Mouse (Mus musculus) hindbrain, embryonic 15.5 days (tissue): ENCODE measurements around the gene Shisa6. TPM values are rescaled to one million over a fixed set of nuclear protein-coding genes. Genes with fewer than 3 reads are reported as not detected.

Experiments
- ATAC-seq: fragments of 200-750 bp; cut with Nextera tagmentation; 2 replicates; pipeline ENCODE4 v1.8.0; 2017; ENCODE audit warnings: low read depth, moderate number of reproducible peaks, moderate TSS enrichment; ENCODE audit not compliant: low FRiP score
- H3K27ac ChIP-seq: fragments of 300-500 bp; sonication (generic); replicated peaks from 2 replicates; pipeline ENCODE4 v1.5.1; 2015; ENCODE audit warnings: mild to moderate bottlenecking, inconsistent platforms
- H3K27me3 ChIP-seq: fragments of 300-500 bp; sonication (generic); 2 replicates; pipeline ENCODE4 v1.6.1; 2015; ENCODE audit warnings: control low read depth, inconsistent platforms
- H3K36me3 ChIP-seq: fragments of 300-500 bp; sonication (generic); 2 replicates; pipeline ENCODE4 v1.6.1; 2015; ENCODE audit warnings: control low read depth, inconsistent platforms
- H3K4me1 ChIP-seq: fragments of 300-500 bp; sonication (generic); replicated peaks from 2 replicates; pipeline ENCODE4 v1.6.1; 2015; ENCODE audit warnings: control low read depth, inconsistent platforms
- H3K4me2 ChIP-seq: fragments of 300-500 bp; sonication (generic); 2 replicates; pipeline ENCODE4 v1.6.1; 2015; ENCODE audit warnings: moderate library complexity, mild to moderate bottlenecking, inconsistent platforms
- H3K4me3 ChIP-seq: fragments of 300-500 bp; sonication (generic); 2 replicates; pipeline ENCODE4 v1.5.1; 2015; ENCODE audit warnings: mild to moderate bottlenecking, inconsistent platforms
- H3K9ac ChIP-seq: fragments of 300-500 bp; sonication (generic); 2 replicates; pipeline ENCODE4 v1.6.1; 2015; ENCODE audit warnings: inconsistent platforms
- H3K9me3 ChIP-seq: fragments of 300-500 bp; sonication (generic); 2 replicates; pipeline ENCODE4 v1.6.1; 2016; ENCODE audit warnings: control low read depth, inconsistent platforms
- WGBS: fragments of 180-500 bp; shearing (Covaris S2); methylation state at CpG from one replicate; pipeline ENCODE4 v1.1.7; 2015; 5-methylcytosine and 5-hydroxymethylcytosine counted together
- polyA plus RNA-seq: library from polyadenylated mRNA; unstranded; fragments of >200 nt; fragmentation: Nextera tagmentation; extraction: Ambion mirVana; gene quantifications from 2 replicates; pipeline ENCODE4 v1.2.1, GENCODE M21; 2015

The Shisa6 gene
- 5.3 and 5.7 TPM in 2 replicates for polyA plus RNA-seq

DNA sequence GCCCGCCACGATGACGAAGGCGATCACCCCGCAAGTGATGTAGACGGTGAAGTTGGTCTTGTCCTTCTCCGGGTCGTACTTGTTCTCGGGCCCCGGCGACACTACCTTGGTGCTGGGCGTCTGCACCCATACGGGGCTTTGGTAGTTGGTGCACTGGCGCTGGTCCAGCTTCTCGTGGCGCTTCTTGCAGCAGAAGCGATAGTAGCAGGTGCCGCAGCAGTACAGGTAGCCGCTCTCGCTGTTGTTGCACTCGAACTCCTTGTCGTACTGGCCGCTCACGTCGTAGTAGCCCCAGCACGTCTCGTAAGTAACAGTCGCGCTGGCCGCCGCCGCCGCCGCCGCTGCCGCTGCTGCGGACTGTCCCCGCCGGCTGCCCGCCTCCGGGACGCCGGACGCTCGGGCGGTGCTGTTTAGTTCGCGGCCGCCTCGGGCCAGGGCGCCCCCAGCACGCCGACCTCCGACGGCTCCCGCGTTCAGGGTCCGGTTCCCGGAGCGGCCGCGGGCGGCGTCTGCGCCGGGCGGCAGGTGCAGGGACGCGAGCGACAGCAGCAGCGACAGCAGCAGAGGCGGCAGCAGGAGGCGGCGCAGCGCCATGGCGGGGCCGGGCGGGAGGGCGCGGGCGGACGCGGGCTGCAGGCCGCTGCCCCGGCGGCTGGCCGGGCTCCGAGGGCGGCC is at the start of gene Shisa6:
Shisa6 (minus strand) TSS at position 594 of the 675 bp plus-strand sequence.
- under 1% methylated on average over 85 of the region's 89 CpGs for WGBS
- H3K27me3 ChIP-seq: peaks cover 12% of the 10 kb centered on the region
- peak within 1 kb of the TSS; percentile 71 for H3K9ac ChIP-seq
- no peaks in the 10 kb centered on the region for H3K9me3 ChIP-seq
- H3K36me3 ChIP-seq: no peaks in the 10 kb centered on the region
- peak within 1 kb of the TSS; percentile 76 for H3K27ac ChIP-seq
- H3K4me1 ChIP-seq: peaks cover 49% of the 10 kb centered on the region
- H3K4me3 ChIP-seq: peak within 1 kb of the TSS; percentile 76
- peak; percentile 56 for ATAC-seq
- H3K4me2 ChIP-seq: peak within 1 kb of the TSS; percentile 94

DNA sequence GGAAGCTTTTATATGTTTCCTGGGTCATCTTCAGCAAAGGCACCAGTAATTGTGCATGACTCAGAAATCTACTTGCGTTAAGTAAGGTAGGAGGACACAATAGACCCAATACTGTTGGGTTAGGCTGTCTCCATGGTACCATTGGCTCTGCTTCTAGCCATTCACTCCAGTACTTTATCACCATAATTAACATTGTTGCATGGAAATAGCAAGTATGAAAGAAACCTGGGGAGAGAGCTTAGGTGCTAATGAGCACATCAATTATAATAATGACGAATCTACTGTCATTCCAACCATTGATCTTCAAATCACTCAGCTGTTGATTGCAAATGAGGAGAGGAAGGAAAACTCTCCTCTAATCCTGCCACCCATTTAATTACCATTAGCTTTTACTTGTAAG is 48.1 kb upstream of the Shisa6 start:
- no peak overlapping the region for H3K4me2 ChIP-seq
- no peaks in the 10 kb centered on the region for H3K4me1 ChIP-seq
- H3K4me3 ChIP-seq: no peak overlapping the region
- H3K9ac ChIP-seq: no peak overlapping the region
- no peak overlapping the region for H3K27ac ChIP-seq
- H3K36me3 ChIP-seq: no peaks in the 10 kb centered on the region
- no peaks in the 10 kb centered on the region for H3K9me3 ChIP-seq
- 0 out of 2 replicates have a peak, but pooled peaks cover 5% of the 10 kb centered on the region for H3K27me3 ChIP-seq
- no peak for ATAC-seq
- WGBS: 14% methylated on average over 2 of the region's 2 CpGs

DNA sequence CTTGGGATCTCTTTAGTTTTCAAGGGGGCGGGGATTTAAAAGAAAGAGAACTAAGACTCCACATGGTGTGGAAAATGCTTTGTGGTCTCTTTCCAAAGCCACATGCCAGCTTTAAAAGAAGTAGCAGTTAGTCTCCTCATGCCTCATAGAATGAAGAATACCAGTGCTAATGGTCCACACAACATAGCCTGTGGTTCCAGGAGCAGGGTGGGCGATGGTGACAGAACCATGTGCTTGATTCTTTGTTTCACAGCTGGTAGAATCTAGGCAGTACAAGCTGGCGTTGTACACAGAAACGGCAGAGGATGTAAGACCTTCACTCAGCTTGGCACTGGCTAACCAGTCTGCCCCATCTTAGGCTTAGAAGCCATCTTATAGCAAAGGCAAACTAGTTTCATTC is 43.3 kb upstream of the Shisa6 start:
- H3K9ac ChIP-seq: no peak overlapping the region
- no peak overlapping the region for H3K4me3 ChIP-seq
- H3K27me3 ChIP-seq: peaks cover 17% of the 10 kb centered on the region
- ATAC-seq: peak; percentile 48; the same call in 1 of the 2 replicates
- peaks cover 16% of the 10 kb centered on the region for H3K4me1 ChIP-seq
- WGBS: 45% methylated on average over 4 of the region's 4 CpGs
- no peaks in the 10 kb centered on the region for H3K36me3 ChIP-seq
- no peaks in the 10 kb centered on the region for H3K9me3 ChIP-seq
- H3K4me2 ChIP-seq: no peak overlapping the region
- no peak overlapping the region for H3K27ac ChIP-seq

DNA sequence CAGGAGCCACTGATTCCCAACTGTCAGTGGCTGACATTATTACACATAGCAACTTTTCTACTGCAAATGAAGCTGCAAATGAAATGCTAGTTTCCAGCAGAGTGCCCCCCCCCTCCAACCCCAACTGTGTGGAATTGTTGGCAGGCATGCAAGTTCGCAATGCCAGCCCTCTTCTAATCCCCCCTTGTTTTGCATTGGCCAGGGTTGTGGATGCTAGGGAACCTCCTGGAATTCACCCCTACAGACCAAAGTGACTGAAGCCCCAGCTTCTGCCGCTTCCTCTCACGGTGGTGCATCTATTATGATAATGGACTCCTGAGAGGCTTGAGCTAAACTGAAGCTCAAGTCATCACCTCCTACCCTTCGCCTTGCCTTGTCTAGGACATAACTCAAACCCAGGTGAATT is 42.6 kb upstream of the Shisa6 start:
- ATAC-seq: peak; percentile 79; the same call in 1 of the 2 replicates
- H3K4me2 ChIP-seq: no peak overlapping the region
- H3K9ac ChIP-seq: no peak overlapping the region
- no peak overlapping the region for H3K27ac ChIP-seq
- H3K36me3 ChIP-seq: no peaks in the 10 kb centered on the region
- H3K4me3 ChIP-seq: no peak overlapping the region
- H3K4me1 ChIP-seq: peaks cover 16% of the 10 kb centered on the region
- no peaks in the 10 kb centered on the region for H3K9me3 ChIP-seq
- peaks cover 17% of the 10 kb centered on the region for H3K27me3 ChIP-seq
- whole genome bisulfite sequencing: 10% methylated on average over 4 of the region's 4 CpGs

DNA sequence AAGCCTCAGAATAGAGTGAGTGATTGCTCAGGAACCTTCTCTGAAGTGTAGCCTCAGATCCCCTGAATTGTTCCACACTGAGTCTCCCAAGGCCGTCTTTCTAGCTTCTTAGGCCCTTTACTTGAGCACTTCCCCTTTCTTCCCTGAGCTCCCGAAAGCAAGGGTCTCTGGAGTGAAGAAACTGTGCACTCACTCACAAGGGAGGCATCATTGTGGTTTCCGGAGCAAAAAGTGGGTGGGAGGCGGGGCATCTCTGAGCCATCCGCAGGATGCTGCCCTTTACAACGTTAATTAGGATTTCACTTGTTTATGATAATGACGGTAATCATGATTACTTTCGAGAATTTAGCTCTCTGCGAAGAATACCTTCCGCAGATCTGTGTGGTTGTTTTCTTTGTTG is 41.6 kb upstream of the Shisa6 start:
- Histone ChIP-seq H3K27ac (no peak overlapping the region), H3K9ac (no peak overlapping the region), H3K36me3 (no peaks in the 10 kb centered on the region), H3K9me3 (no peaks in the 10 kb centered on the region), H3K4me3 (peak overlapping the region; percentile 3; the same call in 1 of the 2 replicates), H3K27me3 (peaks cover 17% of the 10 kb centered on the region), H3K4me1 (peaks cover 16% of the 10 kb centered on the region), H3K4me2 (peak overlapping the region; percentile 36)
- 11% methylated on average over 10 of the region's 10 CpGs for WGBS
- ATAC-seq: no peak

DNA sequence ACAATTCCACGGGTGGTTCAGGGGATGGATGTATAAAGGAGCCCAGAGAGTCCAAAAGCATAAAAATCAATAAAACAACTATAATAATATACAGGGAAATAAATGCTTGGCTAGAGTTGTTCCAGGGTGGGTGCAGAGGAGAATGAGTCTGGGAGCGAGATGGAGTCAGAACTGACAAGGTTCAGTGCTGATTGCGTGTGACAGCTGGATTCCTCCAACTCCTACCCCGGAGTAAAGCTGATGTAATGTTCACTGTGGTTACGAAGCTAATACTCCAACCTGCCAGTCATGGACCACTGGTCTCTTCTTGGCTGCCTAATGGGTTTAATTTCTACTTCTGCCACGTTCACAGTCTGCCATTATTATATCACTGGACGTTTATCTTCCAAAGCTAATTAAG is 36.5 kb upstream of the Shisa6 start:
- no peak overlapping the region for H3K4me3 ChIP-seq
- WGBS: 67% methylated on average over 7 of the region's 7 CpGs

DNA sequence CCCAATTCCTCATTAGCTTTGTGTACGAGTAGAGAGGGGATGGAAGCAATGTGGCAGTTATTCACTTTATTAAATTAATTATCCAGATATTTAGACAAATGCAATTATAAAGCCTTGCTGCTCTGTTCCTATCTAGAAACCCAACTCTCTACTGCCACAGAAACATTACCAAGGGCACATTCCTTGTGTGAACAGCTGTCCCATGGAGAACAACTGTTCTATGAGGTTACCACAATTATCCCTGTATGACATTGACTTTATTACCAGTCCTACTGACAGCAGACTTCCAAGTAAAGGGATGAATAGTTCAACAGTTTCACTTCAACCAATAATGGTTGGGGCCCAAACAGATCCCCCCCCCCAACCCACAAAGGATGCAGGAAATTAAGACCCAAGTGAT is 12.1 kb upstream of the Shisa6 start:
- WGBS: 76% methylated on average over 1 of the region's 1 CpGs
- no peak for ATAC-seq
- H3K27ac ChIP-seq: no peak overlapping the region
- no peaks in the 10 kb centered on the region for H3K36me3 ChIP-seq
- H3K27me3 ChIP-seq: no peaks in the 10 kb centered on the region
- H3K9ac ChIP-seq: no peak overlapping the region
- H3K9me3 ChIP-seq: no peaks in the 10 kb centered on the region
- H3K4me1 ChIP-seq: no peaks in the 10 kb centered on the region
- H3K4me3 ChIP-seq: no peak overlapping the region
- H3K4me2 ChIP-seq: no peak overlapping the region

More for the DNA sequence above, 36.5 kb upstream of the Shisa6 start:
- Histone ChIP-seq H3K9ac (no peak overlapping the region), H3K4me1 (peaks cover 5% of the 10 kb centered on the region; the same call in 1 of the 2 replicates), H3K9me3 (no peaks in the 10 kb centered on the region), H3K36me3 (no peaks in the 10 kb centered on the region), H3K27ac (no peak overlapping the region), H3K4me2 (no peak overlapping the region), H3K27me3 (peaks cover 5% of the 10 kb centered on the region)
- ATAC-seq: no peak

DNA sequence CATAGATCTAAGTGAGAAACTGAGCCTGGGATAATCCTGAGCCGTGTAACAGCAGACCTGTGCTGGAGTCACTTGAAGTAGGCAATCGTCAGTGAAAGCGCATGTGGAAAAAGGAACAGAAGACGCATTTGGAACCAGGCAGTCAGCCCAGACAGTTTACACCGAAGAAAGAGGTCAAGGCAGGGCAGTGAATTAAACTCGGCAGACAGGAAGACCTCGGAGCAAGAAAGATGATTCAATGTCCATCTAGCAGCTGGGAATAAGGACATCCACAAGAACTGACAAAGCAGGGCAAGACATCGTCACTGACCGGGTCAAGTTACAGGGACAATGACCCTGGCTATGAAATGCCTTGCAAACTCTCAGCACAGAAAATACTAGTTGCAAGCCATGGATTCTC is 10.1 kb upstream of the Shisa6 start:
- no peaks in the 10 kb centered on the region for H3K9me3 ChIP-seq
- H3K4me1 ChIP-seq: no peaks in the 10 kb centered on the region
- no peak overlapping the region for H3K4me3 ChIP-seq
- no peak overlapping the region for H3K4me2 ChIP-seq
- no peak overlapping the region for H3K27ac ChIP-seq
- WGBS: 86% methylated on average over 9 of the region's 9 CpGs
- no peak for ATAC-seq
- H3K36me3 ChIP-seq: no peaks in the 10 kb centered on the region
- no peaks in the 10 kb centered on the region for H3K27me3 ChIP-seq
- H3K9ac ChIP-seq: no peak overlapping the region

DNA sequence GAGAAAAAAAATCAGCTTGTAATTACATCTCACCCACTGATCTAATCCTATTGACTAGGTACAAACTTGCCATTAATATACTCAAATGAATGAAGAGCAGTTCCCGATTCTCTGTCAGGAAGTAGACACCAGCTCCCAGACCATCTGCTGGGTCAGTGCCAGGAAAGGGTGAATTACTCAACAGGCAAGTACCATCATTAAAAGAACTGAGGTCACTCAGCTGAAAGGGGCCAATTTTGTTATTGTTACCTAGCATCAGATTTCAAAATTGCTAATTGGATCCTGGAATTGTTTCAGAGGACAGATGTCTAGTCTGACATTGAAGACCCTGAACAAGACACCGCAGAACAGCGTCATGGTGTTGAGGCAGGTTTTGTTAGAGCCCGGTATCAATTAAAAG is 9.4 kb upstream of the Shisa6 start:
- H3K9ac ChIP-seq: no peak overlapping the region
- no peak overlapping the region for H3K4me2 ChIP-seq
- no peak overlapping the region for H3K4me3 ChIP-seq
- WGBS: 64% methylated on average over 4 of the region's 4 CpGs
- H3K27me3 ChIP-seq: no peaks in the 10 kb centered on the region
- H3K4me1 ChIP-seq: no peaks in the 10 kb centered on the region
- H3K9me3 ChIP-seq: no peaks in the 10 kb centered on the region
- no peaks in the 10 kb centered on the region for H3K36me3 ChIP-seq
- ATAC-seq: no peak
- H3K27ac ChIP-seq: no peak overlapping the region

DNA sequence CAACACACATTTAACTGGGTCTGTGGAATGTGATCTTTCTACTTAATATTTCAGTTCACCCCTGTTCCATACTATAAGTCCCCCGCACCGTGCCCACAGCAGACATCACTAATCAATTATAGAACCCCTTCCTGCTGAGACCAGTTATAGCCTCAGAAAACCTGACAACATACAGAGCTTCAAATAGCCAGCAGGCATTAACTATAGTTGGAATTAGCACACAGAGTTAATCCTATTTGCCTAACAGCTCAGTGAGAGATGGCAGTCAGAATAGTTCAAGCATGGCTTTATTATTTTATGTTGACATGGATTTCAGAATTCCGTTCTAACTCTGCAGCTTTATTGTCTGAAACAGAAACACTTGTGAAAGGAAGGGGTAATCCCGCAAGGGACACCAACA is 8.5 kb upstream of the Shisa6 start:
- Histone ChIP-seq H3K27me3 (no peaks in the 10 kb centered on the region), H3K9ac (no peak overlapping the region), H3K36me3 (no peaks in the 10 kb centered on the region), H3K27ac (no peak overlapping the region), H3K4me3 (no peak overlapping the region), H3K9me3 (no peaks in the 10 kb centered on the region), H3K4me1 (no peaks in the 10 kb centered on the region), H3K4me2 (no peak overlapping the region)
- 74% methylated on average over 4 of the region's 4 CpGs for WGBS
- ATAC-seq: no peak

DNA sequence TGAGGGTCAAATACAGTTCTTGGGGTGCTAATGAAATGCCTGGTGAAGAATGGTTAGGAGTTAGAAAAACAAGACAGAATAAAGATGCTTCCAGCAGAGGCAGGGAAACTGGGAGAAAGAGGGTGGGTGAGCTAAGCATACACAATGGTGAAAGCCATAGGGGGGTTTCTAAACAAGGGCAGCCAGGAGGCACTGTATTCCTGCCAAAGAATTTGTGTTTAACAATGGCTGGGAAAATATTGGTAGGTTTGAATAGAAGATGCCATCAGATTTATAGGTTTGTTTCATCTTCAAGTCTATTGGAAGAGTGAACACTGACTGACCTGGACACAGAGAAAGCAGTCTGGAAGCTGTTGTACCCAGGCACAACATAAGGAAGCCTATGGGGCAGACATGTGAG is 2.4 kb upstream of the Shisa6 start:
- Histone ChIP-seq H3K9ac (no peak overlapping the region), H3K27me3 (peaks cover 9% of the 10 kb centered on the region), H3K36me3 (no peaks in the 10 kb centered on the region), H3K9me3 (no peaks in the 10 kb centered on the region), H3K4me2 (peak overlapping the region; percentile 94), H3K4me3 (no peak overlapping the region), H3K27ac (no peak overlapping the region), H3K4me1 (peaks cover 38% of the 10 kb centered on the region)
- no peak for ATAC-seq

DNA sequence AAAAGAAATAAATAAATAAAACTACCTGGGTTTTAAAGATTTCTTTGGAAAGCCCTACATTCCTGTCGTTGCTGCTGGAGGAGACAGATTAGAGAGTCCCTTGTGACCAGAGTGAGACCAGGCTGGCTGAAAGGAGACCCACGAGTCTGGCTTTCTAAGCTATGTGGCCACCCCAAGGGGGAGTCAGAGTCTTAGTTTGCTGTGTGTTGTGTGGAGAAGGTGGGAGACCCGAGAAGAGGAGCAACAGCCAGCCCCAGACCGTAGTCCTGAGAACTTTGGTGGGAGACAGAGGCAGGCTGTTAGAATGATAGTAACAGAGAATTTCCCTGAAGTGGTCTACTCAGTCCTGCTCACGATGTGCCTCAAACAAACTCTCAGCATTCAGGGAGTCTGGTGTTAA is 1.6 kb upstream of the Shisa6 start:
- peak overlapping the region; percentile 76; the same call in 1 of the 2 replicates for H3K4me3 ChIP-seq
- no peaks in the 10 kb centered on the region for H3K36me3 ChIP-seq
- ATAC-seq: no peak
- peak overlapping the region; percentile 9; the same call in 1 of the 2 replicates for H3K9ac ChIP-seq
- peak overlapping the region; percentile 94 for H3K4me2 ChIP-seq
- 0% methylated on average over 5 of the region's 5 CpGs for WGBS
- H3K4me1 ChIP-seq: peaks cover 46% of the 10 kb centered on the region
- no peaks in the 10 kb centered on the region for H3K9me3 ChIP-seq
- H3K27me3 ChIP-seq: peaks cover 12% of the 10 kb centered on the region
- no peak overlapping the region for H3K27ac ChIP-seq

DNA sequence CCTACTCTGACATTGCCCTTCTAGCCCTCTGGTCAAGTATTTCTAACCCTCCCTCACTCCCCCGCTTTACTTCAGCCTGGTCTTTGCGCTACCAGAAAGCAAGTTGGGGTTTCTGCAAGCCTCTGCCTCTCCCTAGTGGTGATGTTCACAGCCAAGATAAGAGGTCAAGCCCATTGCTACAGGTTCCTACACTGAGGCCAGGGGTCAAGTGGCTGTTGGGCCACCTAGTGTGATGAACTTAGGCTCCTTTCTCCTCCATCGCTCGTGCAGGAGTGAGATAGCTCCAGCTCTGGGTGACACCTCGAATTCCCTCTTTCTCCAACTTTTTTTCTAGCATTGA is 1.2 kb upstream of the Shisa6 start:
- ATAC-seq: peak; percentile 54; the same call in 1 of the 2 replicates
- Histone ChIP-seq H3K4me1 (peaks cover 49% of the 10 kb centered on the region), H3K9ac (peak overlapping the region; percentile 71; the same call in 1 of the 2 replicates), H3K9me3 (no peaks in the 10 kb centered on the region), H3K27me3 (peaks cover 12% of the 10 kb centered on the region), H3K27ac (no peak overlapping the region), H3K4me3 (peak overlapping the region; percentile 76), H3K36me3 (no peaks in the 10 kb centered on the region), H3K4me2 (peak overlapping the region; percentile 94)
- WGBS: 7% methylated on average over 5 of the region's 5 CpGs
